In the genomic region with DNA sequence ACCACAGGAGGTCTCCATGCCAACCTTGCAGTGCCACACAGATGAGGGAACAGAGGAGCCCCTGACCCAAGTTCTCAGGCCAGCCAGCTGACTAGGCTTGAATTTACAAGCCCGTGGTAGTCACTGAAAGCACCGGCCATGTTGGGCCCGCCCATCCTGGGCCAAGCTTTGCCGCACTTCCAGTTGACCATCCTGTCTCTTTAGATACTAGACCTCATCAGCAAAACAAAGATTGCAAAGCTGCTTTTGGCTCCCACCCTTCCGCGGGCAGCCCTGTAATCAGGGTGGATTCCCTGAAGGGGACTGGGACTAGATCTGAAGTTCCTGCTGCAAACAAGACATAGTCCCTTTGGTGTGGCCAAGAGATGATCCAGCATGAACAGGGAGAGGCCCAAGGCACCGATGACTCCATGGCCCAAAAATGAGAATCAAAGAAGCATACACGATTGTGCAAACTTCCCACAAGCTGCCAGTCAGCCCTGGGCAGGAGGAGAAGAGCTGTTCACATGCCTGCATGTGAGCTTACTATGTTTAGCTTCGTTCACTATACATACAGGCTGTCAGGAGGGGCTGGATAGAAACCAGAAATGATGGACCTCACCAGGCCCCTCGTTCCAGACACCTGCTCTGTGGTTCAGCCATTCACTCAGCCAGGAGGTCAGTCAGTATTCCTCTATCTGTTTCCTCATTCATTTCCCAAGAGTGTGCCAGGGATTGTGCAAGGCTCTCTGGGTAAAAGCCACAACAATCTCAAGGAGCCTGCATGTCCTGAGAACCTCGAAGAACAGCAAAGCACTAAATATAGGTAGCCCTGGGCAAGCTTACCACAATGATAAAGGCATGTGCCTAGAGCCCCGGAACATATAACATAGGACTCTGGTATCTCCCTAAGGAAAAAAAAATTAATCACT, we compare ENCODE assay signal across 11 mouse cellular contexts.
DNase-seq lines count a peak whose midpoint lies in the region; ATAC-seq lines count a peak whose summit lies in the region.
"Had no signal": no experiment of that assay in that cellular context is flagged by ENCODE, and none has a peak within 500 bp of the region (broad histone marks: within the 10 kb centered on the region; RNA-seq: fewer than 3 reads in every experiment).

No protein-coding gene starts in this region.

- DNase-seq in midbrain, embryonic 11.5 days (ENCODE audit: low spot score, missing footprints): peak; percentile 59
- no peak for DNase-seq in midbrain, embryonic 10.5 days (ENCODE audit: low spot score)
- DNase-seq in adipocyte (ENCODE audit: low spot score): peak; percentile 93
- DNase-seq in heart, postnatal 10 days: peak; percentile 19 to 29
- no peak for DNase-seq in layer of hippocampus, adult 9-11 months
- no peak for DNase-seq in right cerebral cortex, postnatal 36 days (ENCODE audit: low spot score in 2 of 2)
- DNase-seq: cerebellum, postnatal 25 days; kidney, adult 11 months had no signal

- no peak overlapping the region for H3K27ac ChIP-seq in midbrain, embryonic 11.5 days (ENCODE audit: low read depth, low read length)
- no peak overlapping the region for H3K27ac ChIP-seq in midbrain, embryonic 10.5 days (replicated peaks)
- no peak overlapping the region for H3K27ac ChIP-seq in forebrain, embryonic 16.5 days (ENCODE audit: low read length)
- H3K27ac ChIP-seq: hindbrain, embryonic 10.5 days; limb, embryonic 12.5 days had no signal

- no peaks in the 10 kb centered on the region for H3K9me3 ChIP-seq in midbrain, embryonic 11.5 days (ENCODE audit: control insufficient read depth, low read length)
- no peaks in the 10 kb centered on the region for H3K9me3 ChIP-seq in midbrain, embryonic 10.5 days (replicated peaks)
- no peaks in the 10 kb centered on the region for H3K9me3 ChIP-seq in forebrain, embryonic 16.5 days (ENCODE audit: control insufficient read depth, low read length)
- H3K9me3 ChIP-seq: hindbrain, embryonic 10.5 days; limb, embryonic 12.5 days had no signal

- H3K4me1 ChIP-seq in midbrain, embryonic 11.5 days (ENCODE audit: control insufficient read depth, insufficient read depth, low read length): peaks cover 8% of the 10 kb centered on the region
- H3K4me1 ChIP-seq in midbrain, embryonic 10.5 days: peaks cover 23% of the 10 kb centered on the region
- H3K4me1 ChIP-seq in forebrain, embryonic 16.5 days (replicated peaks; ENCODE audit: control insufficient read depth, insufficient read depth, low read length): no peaks in the 10 kb centered on the region

- 86% methylated on average over 12 of the region's 12 CpGs for WGBS in midbrain, embryonic 11.5 days
- WGBS in midbrain, embryonic 10.5 days: 85% methylated on average over 12 of the region's 12 CpGs
- 89% methylated on average over 12 of the region's 12 CpGs for WGBS in forebrain, embryonic 16.5 days

- no peak overlapping the region for H3K9ac ChIP-seq in midbrain, embryonic 11.5 days (ENCODE audit: low read length)
- no peak overlapping the region for H3K9ac ChIP-seq in forebrain, embryonic 16.5 days (replicated peaks; ENCODE audit: low read depth, low read length)
- H3K9ac ChIP-seq: limb, embryonic 12.5 days had no signal

- H3K27me3 ChIP-seq in midbrain, embryonic 11.5 days (ENCODE audit: control insufficient read depth, insufficient read depth, low read length): peaks cover 36% of the 10 kb centered on the region
- peaks cover 92% of the 10 kb centered on the region for H3K27me3 ChIP-seq in midbrain, embryonic 10.5 days (ENCODE audit: low read depth, poor library complexity, severe bottlenecking)
- no peaks in the 10 kb centered on the region for H3K27me3 ChIP-seq in forebrain, embryonic 16.5 days (replicated peaks; ENCODE audit: control insufficient read depth, insufficient read depth, low read length)

- no peak overlapping the region for H3K4me3 ChIP-seq in midbrain, embryonic 11.5 days (ENCODE audit: low read depth, low read length)
- no peak overlapping the region for H3K4me3 ChIP-seq in midbrain, embryonic 10.5 days
- no peak overlapping the region for H3K4me3 ChIP-seq in forebrain, embryonic 16.5 days (replicated peaks; ENCODE audit: low read length)
- H3K4me3 ChIP-seq: hindbrain, embryonic 10.5 days; limb, embryonic 12.5 days had no signal

- no peak overlapping the region for H3K4me2 ChIP-seq in midbrain, embryonic 11.5 days
- no peak overlapping the region for H3K4me2 ChIP-seq in forebrain, embryonic 16.5 days (ENCODE audit: low read length)
- H3K4me2 ChIP-seq: limb, embryonic 12.5 days had no signal

- intact Hi-C loops in heart, postnatal 10 days (cut with DNase I): no loop called here

- no peaks in the 10 kb centered on the region for H3K36me3 ChIP-seq in midbrain, embryonic 11.5 days (ENCODE audit: control insufficient read depth, insufficient read depth, low read length)
- no peaks in the 10 kb centered on the region for H3K36me3 ChIP-seq in midbrain, embryonic 10.5 days
- no peaks in the 10 kb centered on the region for H3K36me3 ChIP-seq in forebrain, embryonic 16.5 days (ENCODE audit: control insufficient read depth, insufficient read depth)
- H3K36me3 ChIP-seq: hindbrain, embryonic 10.5 days; limb, embryonic 12.5 days had no signal

- no peak for ATAC-seq in midbrain, embryonic 11.5 days (ENCODE audit: low FRiP score)
- ATAC-seq in forebrain, embryonic 16.5 days: no peak

Comparison
In these comparisons a context has a peak if more than half of its experiments do, and no peak if none do; other contexts are left out.
1. DNase-seq: peak in midbrain, embryonic 11.5 days (single experiment), adipocyte (single experiment) and heart, postnatal 10 days (2 of 2); none in midbrain, embryonic 10.5 days (single experiment), layer of hippocampus, adult 9-11 months (single experiment) and right cerebral cortex, postnatal 36 days (0 of 2).